Mouse (Mus musculus) embryonic facial prominence, embryonic 14.5 days (tissue): ENCODE data around the gene Wnk2. TPM values are rescaled to one million over a fixed set of nuclear protein-coding genes. Genes with fewer than 3 reads are reported as not detected.

Experiments
- ATAC-seq: fragments of 200-750 bp; cut with Nextera tagmentation; 2 replicates; pipeline ENCODE4 v1.8.0; 2017; ENCODE audit warnings: low read depth, moderate number of reproducible peaks, moderate TSS enrichment
- DNase-seq: peaks from one replicate; pipeline ENCODE4 v3.0.0-alpha.2; 2015; ENCODE audit warnings: low spot score
- H3K27ac ChIP-seq: fragments of 300-500 bp; sonication (generic); replicated peaks from 2 replicates; pipeline ENCODE4 v1.5.1; 2014; ENCODE audit warnings: low read depth, mild to moderate bottlenecking, low read length, moderate library complexity
- H3K27me3 ChIP-seq: fragments of 300-500 bp; sonication (generic); replicated peaks from 2 replicates; pipeline ENCODE4 v1.6.1; 2014; ENCODE audit warnings: low read length; ENCODE audit not compliant: control insufficient read depth, insufficient read depth
- H3K36me3 ChIP-seq: fragments of 300-500 bp; sonication (generic); 2 replicates; pipeline ENCODE4 v1.6.1; 2014; ENCODE audit warnings: low read length, mixed read lengths; ENCODE audit not compliant: control insufficient read depth, insufficient read depth
- H3K4me1 ChIP-seq: fragments of 300-500 bp; sonication (generic); 2 replicates; pipeline ENCODE4 v1.6.1; 2014; ENCODE audit warnings: antibody characterized with exemption, low read length; ENCODE audit not compliant: control insufficient read depth, insufficient read depth
- H3K4me2 ChIP-seq: fragments of 300-500 bp; sonication (generic); 2 replicates; pipeline ENCODE4 v1.6.1; 2014; ENCODE audit warnings: low read depth, mild to moderate bottlenecking, low read length, moderate library complexity, mixed read lengths
- H3K4me3 ChIP-seq: fragments of 300-500 bp; sonication (generic); 2 replicates; pipeline ENCODE4 v1.5.1; 2014; ENCODE audit warnings: low read depth, mild to moderate bottlenecking, low read length
- H3K9ac ChIP-seq: fragments of 300-500 bp; sonication (generic); 2 replicates; pipeline ENCODE4 v1.6.1; 2014; ENCODE audit warnings: low read depth, mild to moderate bottlenecking, low read length, moderate library complexity, mixed read lengths
- H3K9me3 ChIP-seq: fragments of 300-500 bp; sonication (generic); 2 replicates; pipeline ENCODE4 v1.6.1; 2016; ENCODE audit warnings: low read length; ENCODE audit not compliant: control insufficient read depth
- WGBS: fragments of 180-500 bp; shearing (Covaris S2); extraction: QIAGEN DNeasy Blood & Tissue Kit; methylation state at CpG from one replicate; pipeline ENCODE4 v1.1.7; 2014; 5-methylcytosine and 5-hydroxymethylcytosine counted together
- polyA plus RNA-seq: library from polyadenylated mRNA; unstranded; fragments of >200 nt; fragmentation: Nextera tagmentation; extraction: Ambion mirVana; gene quantifications from 2 replicates; pipeline ENCODE4 v1.2.1, GENCODE M21; 2014

Gene Wnk2
- polyA plus RNA-seq, 1 experiment from 2014 or later, result 3.1 TPM

GRCm38 (mm10) chr13:49075377-49075776 lies 72.4 kb downstream of the Wnk2 start:
- H3K4me1 ChIP-seq, result no peaks in the 10 kb centered on the region
- no peak overlapping the region for H3K4me3 ChIP-seq
- no peaks in the 10 kb centered on the region for H3K27me3 ChIP-seq
- H3K4me2 ChIP-seq, result no peak overlapping the region
- no peak overlapping the region for H3K9ac ChIP-seq
- ATAC-seq (no peak), DNase-seq (no peak)
- H3K9me3 ChIP-seq, result no peaks in the 10 kb centered on the region
- H3K36me3 ChIP-seq, result no peaks in the 10 kb centered on the region; the same call in 1 of the 2 replicates
- WGBS, result 86% methylated on average over 3 of the region's 3 CpGs
- H3K27ac ChIP-seq, result no peak overlapping the region

GRCm38 (mm10) chr13:49073295-49073694 lies 74.5 kb downstream of the Wnk2 start:
- DNase-seq, result no peak
- Histone ChIP-seq H3K27ac (no peak overlapping the region), H3K36me3 (no peaks in the 10 kb centered on the region; the same call in 1 of the 2 replicates), H3K27me3 (no peaks in the 10 kb centered on the region), H3K4me1 (no peaks in the 10 kb centered on the region), H3K4me2 (no peak overlapping the region), H3K9me3 (no peaks in the 10 kb centered on the region), H3K9ac (no peak overlapping the region), H3K4me3 (no peak overlapping the region)
- 69% methylated on average over 6 of the region's 6 CpGs for WGBS
- ATAC-seq, result no peak

- H3K4me2 ChIP-seq, result no peak overlapping the region
- no peak for ATAC-seq
- H3K9ac ChIP-seq, result no peak overlapping the region
- H3K4me3 ChIP-seq, result no peak overlapping the region
- H3K27me3 ChIP-seq, result no peaks in the 10 kb centered on the region
- H3K4me1 ChIP-seq, result no peaks in the 10 kb centered on the region
- no peak overlapping the region for H3K27ac ChIP-seq
- no peaks in the 10 kb centered on the region; the same call in 1 of the 2 replicates for H3K36me3 ChIP-seq
- 63% methylated on average over 5 of the region's 5 CpGs for WGBS
- H3K9me3 ChIP-seq, result no peaks in the 10 kb centered on the region
- DNase-seq, result no peak
Measured at GRCm38 (mm10) chr13:49071861-49072260, 76.0 kb downstream of the Wnk2 start.

GRCm38 (mm10) chr13:49069979-49070378 lies 77.8 kb downstream of the Wnk2 start:
- Histone ChIP-seq H3K36me3 (peaks cover 2% of the 10 kb centered on the region; the same call in 1 of the 2 replicates), H3K4me1 (no peaks in the 10 kb centered on the region), H3K4me2 (no peak overlapping the region), H3K9ac (no peak overlapping the region), H3K27me3 (no peaks in the 10 kb centered on the region), H3K27ac (no peak overlapping the region), H3K4me3 (no peak overlapping the region), H3K9me3 (no peaks in the 10 kb centered on the region)
- WGBS, result 60% methylated on average over 6 of the region's 6 CpGs
- DNase-seq, result no peak
- ATAC-seq, result no peak

GRCm38 (mm10) chr13:49069393-49069792 lies 78.4 kb downstream of the Wnk2 start:
- 77% methylated on average over 4 of the region's 4 CpGs for WGBS
- Histone ChIP-seq H3K4me3 (no peak overlapping the region), H3K4me2 (no peak overlapping the region), H3K9me3 (no peaks in the 10 kb centered on the region), H3K36me3 (peaks cover 2% of the 10 kb centered on the region; the same call in 1 of the 2 replicates), H3K4me1 (no peaks in the 10 kb centered on the region), H3K9ac (0 out of 2 replicates have a peak overlapping the region, but pooled peaks have one; percentile 26), H3K27me3 (no peaks in the 10 kb centered on the region), H3K27ac (no peak overlapping the region)
- ATAC-seq, result no peak
- DNase-seq, result no peak

GRCm38 (mm10) chr13:49064257-49064656 lies 83.6 kb downstream of the Wnk2 start:
- H3K4me3 ChIP-seq, result no peak overlapping the region
- no peaks in the 10 kb centered on the region for H3K4me1 ChIP-seq
- no peaks in the 10 kb centered on the region for H3K9me3 ChIP-seq
- H3K27me3 ChIP-seq, result no peaks in the 10 kb centered on the region
- 71% methylated on average over 5 of the region's 5 CpGs for WGBS
- DNase-seq (peak; percentile 5), ATAC-seq (no peak)
- no peak overlapping the region for H3K9ac ChIP-seq
- no peak overlapping the region for H3K27ac ChIP-seq
- H3K4me2 ChIP-seq, result no peak overlapping the region
- 0 out of 2 replicates have a peak, but pooled peaks cover 2% of the 10 kb centered on the region for H3K36me3 ChIP-seq

- H3K4me1 ChIP-seq, result no peaks in the 10 kb centered on the region
- no peak for ATAC-seq
- H3K4me3 ChIP-seq, result no peak overlapping the region
- 0 out of 2 replicates have a peak, but pooled peaks cover 6% of the 10 kb centered on the region for H3K36me3 ChIP-seq
- no peak overlapping the region for H3K27ac ChIP-seq
- DNase-seq, result no peak
- no peak overlapping the region for H3K4me2 ChIP-seq
- no peaks in the 10 kb centered on the region for H3K9me3 ChIP-seq
- WGBS, result 84% methylated on average over 7 of the region's 7 CpGs
- H3K9ac ChIP-seq, result no peak overlapping the region
- no peaks in the 10 kb centered on the region for H3K27me3 ChIP-seq
Measured at GRCm38 (mm10) chr13:49060456-49060855, 87.4 kb downstream of the Wnk2 start.

GRCm38 (mm10) chr13:49058528-49058927 lies 89.3 kb downstream of the Wnk2 start:
- no peak overlapping the region for H3K9ac ChIP-seq
- H3K36me3 ChIP-seq, result 0 out of 2 replicates have a peak, but pooled peaks cover 6% of the 10 kb centered on the region
- 93% methylated on average over 4 of the region's 4 CpGs for WGBS
- no peaks in the 10 kb centered on the region for H3K9me3 ChIP-seq
- no peak overlapping the region for H3K4me3 ChIP-seq
- DNase-seq, result no peak
- H3K4me2 ChIP-seq, result no peak overlapping the region
- H3K27me3 ChIP-seq, result no peaks in the 10 kb centered on the region
- H3K27ac ChIP-seq, result no peak overlapping the region
- no peak for ATAC-seq
- no peaks in the 10 kb centered on the region for H3K4me1 ChIP-seq

- no peak overlapping the region for H3K4me3 ChIP-seq
- H3K36me3 ChIP-seq, result 0 out of 2 replicates have a peak, but pooled peaks cover 6% of the 10 kb centered on the region
- no peaks in the 10 kb centered on the region for H3K27me3 ChIP-seq
- no peaks in the 10 kb centered on the region for H3K4me1 ChIP-seq
- no peak overlapping the region for H3K27ac ChIP-seq
- DNase-seq, result no peak
- 83% methylated on average over 4 of the region's 4 CpGs for WGBS
- no peak for ATAC-seq
- no peaks in the 10 kb centered on the region for H3K9me3 ChIP-seq
- no peak overlapping the region for H3K9ac ChIP-seq
- H3K4me2 ChIP-seq, result no peak overlapping the region
Measured at GRCm38 (mm10) chr13:49056304-49056703, 91.5 kb downstream of the Wnk2 start.
